ENCODE assay signal across 8 mouse cellular contexts in the genomic region with DNA sequence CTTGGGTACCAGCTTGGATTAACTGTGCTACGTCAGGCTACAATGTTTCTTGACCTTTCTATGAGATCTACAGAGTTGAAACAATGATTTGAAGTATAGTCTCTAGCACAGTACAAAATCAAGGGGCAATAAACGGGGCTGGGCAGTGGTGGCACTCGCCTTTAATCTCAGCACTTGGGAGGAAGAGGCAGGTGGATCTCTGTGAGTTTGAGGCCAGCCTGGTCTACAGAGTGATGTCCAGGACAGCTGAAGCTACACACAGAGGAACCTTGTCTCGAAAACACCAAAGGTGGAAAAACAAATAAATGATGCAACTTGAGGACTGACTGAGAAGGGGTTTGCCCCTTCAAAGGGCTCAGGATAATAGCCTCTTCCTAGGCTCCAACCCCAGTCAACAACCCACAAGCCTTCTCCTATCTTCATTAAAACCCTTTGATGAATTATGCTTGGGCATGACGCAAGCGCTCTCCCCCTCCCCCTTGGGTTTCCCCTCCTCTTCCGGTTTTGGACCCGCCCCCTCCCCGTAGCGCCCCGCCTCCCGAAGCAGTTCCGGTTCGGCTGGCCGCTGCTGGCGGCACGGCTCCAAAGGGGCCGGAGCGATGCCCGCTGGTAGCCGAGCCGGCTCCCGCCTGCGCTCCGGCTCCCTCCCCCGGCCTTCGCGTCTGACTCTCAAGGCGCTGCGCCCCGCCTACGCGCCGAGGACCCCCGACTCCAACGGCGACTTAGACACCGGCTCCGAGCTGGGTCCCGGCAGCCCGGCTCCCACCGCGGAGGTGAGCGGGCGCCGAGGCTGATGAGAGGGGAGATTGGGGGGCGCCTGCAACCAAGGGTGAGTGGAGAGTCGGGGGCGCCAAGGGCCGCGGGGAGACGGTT. TPM values are rescaled to one million over a fixed set of nuclear protein-coding genes. Genes with fewer than 3 reads are reported as not detected.
DNase-seq lines count a peak whose midpoint lies in the region; ATAC-seq lines count a peak whose summit lies in the region.

A gene (plus strand): TSS at position 524 of the 873 bp plus-strand sequence.

- no peaks in the 10 kb centered on the region for H3K36me3 ChIP-seq in hindbrain, embryonic 10.5 days
- H3K36me3 ChIP-seq in lung, embryonic 16.5 days (ENCODE audit: control insufficient read depth, insufficient read depth, low read length), result no peaks in the 10 kb centered on the region

- peak; percentile 93 for DNase-seq in NIH3T3 (ENCODE audit: low read depth)
- peak; percentile 90 for DNase-seq in cerebellum, adult 9-11 months
- DNase-seq in frontal cortex, adult 2 months (ENCODE audit: extremely low spot score in 1 of 2, low spot score in 1 of 2), result peak; percentile 61 to 87
- DNase-seq in hindbrain, embryonic 10.5 days (ENCODE audit: low spot score), result peak; percentile 90
- peak; percentile 51 for DNase-seq in layer of hippocampus, adult 9-10 months (ENCODE audit: low spot score)
- DNase-seq in ovary, adult 18-20 months (ENCODE audit: low spot score), result peak; percentile 76
- DNase-seq in thymus, postnatal 0 days (ENCODE audit: low spot score), result peak; percentile 83

- peak; percentile 89 for ATAC-seq in lung, embryonic 16.5 days (ENCODE audit: low read depth)

- H3K4me1 ChIP-seq in hindbrain, embryonic 10.5 days (replicated peaks), result peaks cover 24% of the 10 kb centered on the region
- H3K4me1 ChIP-seq in lung, embryonic 16.5 days (replicated peaks; ENCODE audit: control insufficient read depth, insufficient read depth, low read length), result peaks cover 8% of the 10 kb centered on the region

- H3K9ac ChIP-seq in lung, embryonic 16.5 days (ENCODE audit: low read length), result peak within 1 kb of the TSS; percentile 89

- H3K9me3 ChIP-seq in hindbrain, embryonic 10.5 days, result no peaks in the 10 kb centered on the region
- H3K9me3 ChIP-seq in lung, embryonic 16.5 days (ENCODE audit: control insufficient read depth, low read length), result no peaks in the 10 kb centered on the region

- H3K27ac ChIP-seq in hindbrain, embryonic 10.5 days, result peak within 1 kb of the TSS; percentile 94
- H3K27ac ChIP-seq in lung, embryonic 16.5 days (ENCODE audit: low read length), result peak within 1 kb of the TSS; percentile 76

- H3K4me2 ChIP-seq in lung, embryonic 16.5 days (ENCODE audit: low read depth, low read length), result peak within 1 kb of the TSS; percentile 70

- no peaks in the 10 kb centered on the region for H3K27me3 ChIP-seq in hindbrain, embryonic 10.5 days (ENCODE audit: insufficient read depth, poor library complexity, severe bottlenecking)
- no peaks in the 10 kb centered on the region for H3K27me3 ChIP-seq in lung, embryonic 16.5 days (ENCODE audit: control insufficient read depth, insufficient read depth, low read depth, low read length)

- WGBS in hindbrain, embryonic 10.5 days, result 7% methylated on average over 52 of the region's 52 CpGs
- 7% methylated on average over 45 of the region's 52 CpGs for WGBS in lung, embryonic 16.5 days

- peak within 1 kb of the TSS; percentile 99 for H3K4me3 ChIP-seq in hindbrain, embryonic 10.5 days
- peak within 1 kb of the TSS; percentile 89 for H3K4me3 ChIP-seq in lung, embryonic 16.5 days (ENCODE audit: low read length)

RNA-seq across cellular contexts. Expression of the gene that starts here (rescaled TPM):
- 34.1 and 40.5 TPM in 2 replicates for polyA plus RNA-seq in frontal cortex, adult 2 months (2012; rRNA removed)
- 10.9 and 11.3 TPM in 2 replicates for polyA plus RNA-seq in hindbrain, embryonic 10.5 days (2016; fragmentation: Nextera tagmentation; extraction: Ambion mirVana)
- polyA plus RNA-seq in lung, embryonic 16.5 days (2015; fragmentation: Nextera tagmentation; extraction: Ambion mirVana), result 7.2 and 8.9 TPM in 2 replicates
- polyA plus RNA-seq in thymus, postnatal 0 days (2015; fragmentation: Nextera tagmentation; extraction: Ambion mirVana), result 6.6 and 7.2 TPM in 2 replicates

Comparison
In these comparisons a context has a peak if more than half of its experiments do, and no peak if none do; other contexts are left out.
1. Peak in every context shown above with its lines: DNase-seq, ATAC-seq, H3K4me3 ChIP-seq and H3K27ac ChIP-seq.